Mouse (Mus musculus) ES-E14 (cell line): ENCODE results near the gene Smarca5.

Experiments used
- CHD2 ChIP-seq: IDR thresholded peaks from 2 replicates; pipeline ENCODE4 v1.6.1; 2014; ENCODE audit warnings: mild to moderate bottlenecking, low read depth, low read length, inconsistent platforms
- HCFC1 ChIP-seq: IDR thresholded peaks from 2 replicates; pipeline ENCODE4 v1.6.1; 2012; ENCODE audit warnings: low read length, inconsistent platforms, borderline replicate concordance; ENCODE audit not compliant: insufficient read depth

DNA sequence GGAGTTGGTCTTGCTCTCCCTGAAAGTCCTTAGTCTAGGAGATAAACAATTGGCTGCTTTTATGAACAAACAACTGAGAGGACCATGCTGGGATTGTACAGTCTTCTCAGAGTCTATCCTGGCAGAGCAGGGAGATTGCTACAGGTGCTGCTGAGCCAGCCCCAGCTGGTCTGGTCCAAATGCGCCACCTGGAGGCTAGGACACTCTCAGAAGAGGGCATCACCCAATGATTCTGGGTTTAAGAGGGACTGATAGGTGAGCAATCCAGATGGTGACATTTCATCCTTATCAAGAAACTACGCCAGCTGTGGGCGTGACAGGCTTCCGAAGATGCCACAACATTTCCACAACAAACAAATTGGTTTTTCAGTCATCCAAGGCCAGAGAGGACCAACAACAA is 51.2 kb downstream of the Smarca5 start:
- TF ChIP-seq HCFC1 (no peak), CHD2 (no peak)
